Mouse (Mus musculus) activated CD4-positive, CD25-positive, alpha-beta regulatory T cell, adult 4 months (primary cell): ENCODE results near the gene Nrxn3. TPM values are rescaled to one million over a fixed set of nuclear protein-coding genes. Genes with fewer than 3 reads are reported as not detected.

Source experiments
- ATAC-seq: one replicate; pipeline ENCODE4 v1.8.0; 2017
- polyA plus RNA-seq, 2 experiments: library from polyadenylated mRNA; unstranded; fragments of 100-300 nt; shearing (Covaris generic); gene quantifications; one replicate each; pipeline ENCODE4 v1.2.1; 2017

Nrxn3 gene
- polyA plus RNA-seq, 2 experiments from 2014 or later: 0.08 TPM; not detected in 1

- no peak for ATAC-seq
Observed at GRCm38 (mm10) chr12:89364850-89365249, 642.2 kb downstream of the Nrxn3 start.

GRCm38 (mm10) chr12:89369939-89370338 lies 647.3 kb downstream of the Nrxn3 start:
- no peak for ATAC-seq

GRCm38 (mm10) chr12:89376600-89376999 lies 653.9 kb downstream of the Nrxn3 start:
- ATAC-seq: no peak

GRCm38 (mm10) chr12:89377051-89377643 lies 654.5 kb downstream of the Nrxn3 start:
- no peak for ATAC-seq

- ATAC-seq: no peak
Observed at GRCm38 (mm10) chr12:89377687-89378086, 655.0 kb downstream of the Nrxn3 start.

GRCm38 (mm10) chr12:89383254-89383653 lies 660.6 kb downstream of the Nrxn3 start:
- no peak for ATAC-seq

- no peak for ATAC-seq
Observed at GRCm38 (mm10) chr12:89395121-89395792, 672.6 kb downstream of the Nrxn3 start.

- no peak for ATAC-seq
Observed at GRCm38 (mm10) chr12:89436519-89436918, 713.8 kb downstream of the Nrxn3 start.

GRCm38 (mm10) chr12:89442323-89443038 lies 719.8 kb downstream of the Nrxn3 start:
- ATAC-seq: no peak

GRCm38 (mm10) chr12:89450667-89451298 lies 728.1 kb downstream of the Nrxn3 start:
- no peak for ATAC-seq

GRCm38 (mm10) chr12:89470226-89470625 lies 747.5 kb downstream of the Nrxn3 start:
- ATAC-seq: no peak

GRCm38 (mm10) chr12:89471289-89471688 lies 748.6 kb downstream of the Nrxn3 start:
- ATAC-seq: no peak

- ATAC-seq: no peak
Observed at GRCm38 (mm10) chr12:89471874-89472273, 749.2 kb downstream of the Nrxn3 start.

GRCm38 (mm10) chr12:89479096-89479495 lies 756.4 kb downstream of the Nrxn3 start:
- peak; percentile 54 for ATAC-seq

- ATAC-seq: no peak
Observed at GRCm38 (mm10) chr12:89482223-89482622, 759.5 kb downstream of the Nrxn3 start.

- ATAC-seq: no peak
Observed at GRCm38 (mm10) chr12:89504026-89504425, 781.4 kb downstream of the Nrxn3 start.

GRCm38 (mm10) chr12:89505121-89505764 lies 782.6 kb downstream of the Nrxn3 start:
- no peak for ATAC-seq

GRCm38 (mm10) chr12:89508970-89509369 lies 786.3 kb downstream of the Nrxn3 start:
- ATAC-seq: no peak

GRCm38 (mm10) chr12:89513759-89514158 lies 791.1 kb downstream of the Nrxn3 start:
- peak; percentile 28 for ATAC-seq

GRCm38 (mm10) chr12:89516046-89516445 lies 793.4 kb downstream of the Nrxn3 start:
- ATAC-seq: no peak

- no peak for ATAC-seq
Observed at GRCm38 (mm10) chr12:89530679-89531350, 808.1 kb downstream of the Nrxn3 start.

- ATAC-seq: no peak
Observed at GRCm38 (mm10) chr12:89551291-89551690, 828.6 kb downstream of the Nrxn3 start.
